Mouse (Mus musculus) forebrain, postnatal 0 days (tissue): ENCODE measurements at regions not wholly inside any gene's neighbourhood (a gene's known extent, or its start where the extent isn't known, plus 50 kb on each side); places are given as distances from the start of the nearest gene placed in this dataset.

Experiments
- ATAC-seq: fragments of 200-750 bp; cut with Nextera tagmentation; 2 replicates; pipeline ENCODE4 v1.8.0; 2017; ENCODE audit warnings: mild to moderate bottlenecking, moderate library complexity
- DNase-seq: peaks from one replicate; pipeline ENCODE4 v3.0.0-alpha.2; 2015
- H3K27ac ChIP-seq: fragments of 300-500 bp; sonication (generic); 2 replicates; pipeline ENCODE4 v1.5.1; 2014; ENCODE audit warnings: low read depth, mild to moderate bottlenecking, antibody characterized with exemption, low read length, moderate library complexity, mixed read lengths
- H3K27me3 ChIP-seq: fragments of 300-500 bp; sonication (generic); 2 replicates; pipeline ENCODE4 v1.6.1; 2014; ENCODE audit warnings: mild to moderate bottlenecking, low read length, mixed read lengths; ENCODE audit not compliant: insufficient read depth
- H3K36me3 ChIP-seq: fragments of 300-500 bp; sonication (generic); 2 replicates; pipeline ENCODE4 v1.6.1; 2014; ENCODE audit warnings: mild to moderate bottlenecking, moderate library complexity; ENCODE audit not compliant: insufficient read depth
- H3K4me1 ChIP-seq: fragments of 300-500 bp; sonication (generic); 2 replicates; pipeline ENCODE4 v1.6.1; 2014; ENCODE audit warnings: antibody characterized with exemption; ENCODE audit not compliant: insufficient read depth
- H3K4me2 ChIP-seq: fragments of 300-500 bp; sonication (generic); 2 replicates; pipeline ENCODE4 v1.6.1; 2014; ENCODE audit warnings: low read depth, mild to moderate bottlenecking, moderate library complexity
- H3K4me3 ChIP-seq: fragments of 300-500 bp; sonication (generic); 2 replicates; pipeline ENCODE4 v1.5.1; 2014; ENCODE audit warnings: low read depth, low read length, mixed read lengths
- H3K9ac ChIP-seq: fragments of 300-500 bp; sonication (generic); 2 replicates; pipeline ENCODE4 v1.6.1; 2014; ENCODE audit warnings: mild to moderate bottlenecking
- H3K9me3 ChIP-seq: fragments of 300-500 bp; sonication (generic); 2 replicates; pipeline ENCODE4 v1.6.1; 2016; ENCODE audit warnings: low read length
- CTCF ChIP-seq: sonication (generic); IDR thresholded peaks from 2 replicates; pipeline ENCODE4 v1.5.1; 2016; ENCODE audit warnings: antibody characterized with exemption, control low read depth, low read depth
- WGBS: fragments of 180-500 bp; shearing (Covaris S2); extraction: QIAGEN DNeasy Blood & Tissue Kit; methylation state at CpG from one replicate; pipeline ENCODE4 v1.1.7; 2014; 5-methylcytosine and 5-hydroxymethylcytosine counted together

GRCm38 (mm10) chrX:85481326-85481725 lies 92.5 kb upstream of the Tab3 start:
- TF ChIP-seq CTCF = peak; percentile 71
- no peak overlapping the region for H3K4me3 ChIP-seq
- WGBS = 42% methylated on average over 5 of the region's 5 CpGs
- no peaks in the 10 kb centered on the region for H3K9me3 ChIP-seq
- no peak overlapping the region for H3K27ac ChIP-seq
- peak; percentile 56 for DNase-seq
- H3K9ac ChIP-seq = no peak overlapping the region
- no peaks in the 10 kb centered on the region for H3K4me1 ChIP-seq
- H3K27me3 ChIP-seq = no peaks in the 10 kb centered on the region
- H3K36me3 ChIP-seq = no peaks in the 10 kb centered on the region
- ATAC-seq = no peak
- H3K4me2 ChIP-seq = no peak overlapping the region

DNA sequence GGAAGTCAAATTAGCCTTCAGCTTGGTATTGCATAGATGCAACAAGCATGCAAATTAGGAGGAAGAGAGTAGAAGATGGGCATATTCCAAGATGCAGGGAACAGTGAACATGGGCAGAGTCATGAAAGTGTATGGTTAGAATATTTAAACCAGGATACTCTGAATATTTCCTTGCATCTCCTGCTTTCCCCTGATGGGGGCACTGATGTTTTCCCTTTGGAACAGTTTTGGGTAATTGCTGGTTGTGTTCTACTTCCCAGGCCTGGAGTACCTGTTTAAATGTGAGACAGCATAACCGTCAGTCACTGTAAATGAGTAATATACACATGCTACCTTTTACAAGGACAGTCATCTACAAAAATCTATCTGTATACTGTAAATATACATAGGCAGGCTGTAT lies 76.9 kb upstream of the Tab3 start:
- no peak overlapping the region for H3K27ac ChIP-seq
- H3K4me1 ChIP-seq = no peaks in the 10 kb centered on the region
- DNase-seq (no peak), ATAC-seq (no peak)
- WGBS = 69% methylated on average over 1 of the region's 1 CpGs
- no peak overlapping the region for H3K9ac ChIP-seq
- no peak overlapping the region for H3K4me2 ChIP-seq
- no peaks in the 10 kb centered on the region for H3K9me3 ChIP-seq
- no peak for TF ChIP-seq CTCF
- H3K4me3 ChIP-seq = no peak overlapping the region
- H3K27me3 ChIP-seq = no peaks in the 10 kb centered on the region
- H3K36me3 ChIP-seq = no peaks in the 10 kb centered on the region
